In genomic region chr10:41024860-41025259, GRCm38 (mm10) we compare ENCODE assay signal across 36 mouse cellular contexts. TPM values are rescaled to one million over a fixed set of nuclear protein-coding genes. Genes with fewer than 3 reads are reported as not detected.
DNase-seq lines count a peak whose midpoint lies in the region; ATAC-seq lines count a peak whose summit lies in the region.
"Had no signal": no experiment of that assay in that cellular context is flagged by ENCODE, and none has a peak within 500 bp of the region (broad histone marks: within the 10 kb centered on the region; RNA-seq: fewer than 3 reads in every experiment).

No protein-coding gene starts in this region.

- H3K4me1 ChIP-seq in heart, embryonic 16.5 days (ENCODE audit: control insufficient read depth, insufficient read depth, low read length), result no peaks in the 10 kb centered on the region
- peaks cover 3% of the 10 kb centered on the region; the same call in 1 of the 2 replicates for H3K4me1 ChIP-seq in liver, embryonic 11.5 days (replicated peaks; ENCODE audit: control insufficient read depth, insufficient read depth, low read length)
- H3K4me1 ChIP-seq in liver, embryonic 16.5 days (ENCODE audit: control insufficient read depth, low read depth, low read length), result peaks cover 16% of the 10 kb centered on the region
- H3K4me1 ChIP-seq in forebrain, embryonic 12.5 days, result no peaks in the 10 kb centered on the region
- H3K4me1 ChIP-seq: embryonic facial prominence, embryonic 15.5 days; forebrain, embryonic 15.5 days; intestine, embryonic 15.5 days; limb, embryonic 10.5 days; limb, embryonic 15.5 days; lung, embryonic 15.5 days; midbrain, embryonic 13.5 days; neural tube, embryonic 15.5 days had no signal

- no peak overlapping the region for H3K4me3 ChIP-seq in heart, embryonic 16.5 days (ENCODE audit: low read length)
- H3K4me3 ChIP-seq in liver, embryonic 11.5 days (ENCODE audit: low read depth, low read length), result no peak overlapping the region
- no peak overlapping the region for H3K4me3 ChIP-seq in liver, embryonic 16.5 days (ENCODE audit: low read depth, low read length)
- no peak overlapping the region for H3K4me3 ChIP-seq in forebrain, embryonic 12.5 days (replicated peaks)
- H3K4me3 ChIP-seq: embryonic facial prominence, embryonic 10.5 days; embryonic facial prominence, embryonic 15.5 days; forebrain, embryonic 15.5 days; gastrocnemius, adult 2 months; hindbrain, embryonic 12.5 days; intestine, embryonic 15.5 days; layer of hippocampus, adult 2 months; limb, embryonic 10.5 days; limb, embryonic 15.5 days; lung, embryonic 15.5 days; midbrain, embryonic 13.5 days; neural tube, embryonic 15.5 days had no signal

- no peak overlapping the region for H3K9ac ChIP-seq in heart, embryonic 16.5 days (ENCODE audit: low read length)
- H3K9ac ChIP-seq in liver, embryonic 11.5 days (ENCODE audit: low read depth, low read length), result no peak overlapping the region
- no peak overlapping the region for H3K9ac ChIP-seq in liver, embryonic 16.5 days (ENCODE audit: low read depth, low read length)
- no peak overlapping the region for H3K9ac ChIP-seq in forebrain, embryonic 12.5 days
- H3K9ac ChIP-seq: embryonic facial prominence, embryonic 15.5 days; forebrain, embryonic 15.5 days; hindbrain, embryonic 12.5 days; intestine, embryonic 15.5 days; limb, embryonic 15.5 days; lung, embryonic 15.5 days; midbrain, embryonic 13.5 days; neural tube, embryonic 15.5 days had no signal

- 16% methylated on average over 1 of the region's 1 CpGs for WGBS in heart, embryonic 16.5 days
- 22% methylated on average over 1 of the region's 1 CpGs for WGBS in liver, embryonic 11.5 days
- 15% methylated on average over 1 of the region's 1 CpGs for WGBS in liver, embryonic 16.5 days (ENCODE audit: insufficient replicate concordance)
- 55% methylated on average over 1 of the region's 1 CpGs for WGBS in forebrain, embryonic 12.5 days

- H3K27me3 ChIP-seq in heart, embryonic 16.5 days (ENCODE audit: control insufficient read depth, insufficient read depth, low read length), result no peaks in the 10 kb centered on the region
- H3K27me3 ChIP-seq in liver, embryonic 11.5 days (replicated peaks; ENCODE audit: control insufficient read depth, insufficient read depth, low read length), result no peaks in the 10 kb centered on the region
- no peaks in the 10 kb centered on the region for H3K27me3 ChIP-seq in liver, embryonic 16.5 days (ENCODE audit: control insufficient read depth, insufficient read depth, low read depth, low read length)
- H3K27me3 ChIP-seq in forebrain, embryonic 12.5 days, result no peaks in the 10 kb centered on the region
- H3K27me3 ChIP-seq: embryonic facial prominence, embryonic 15.5 days; forebrain, embryonic 15.5 days; hindbrain, embryonic 12.5 days; intestine, embryonic 15.5 days; limb, embryonic 15.5 days; lung, embryonic 15.5 days; midbrain, embryonic 13.5 days; neural tube, embryonic 15.5 days had no signal

- H3K36me3 ChIP-seq in heart, embryonic 16.5 days (ENCODE audit: control insufficient read depth, insufficient read depth), result no peaks in the 10 kb centered on the region
- H3K36me3 ChIP-seq in liver, embryonic 11.5 days (ENCODE audit: control insufficient read depth, insufficient read depth, low read length), result no peaks in the 10 kb centered on the region
- no peaks in the 10 kb centered on the region for H3K36me3 ChIP-seq in liver, embryonic 16.5 days (ENCODE audit: control insufficient read depth, insufficient read depth)
- no peaks in the 10 kb centered on the region for H3K36me3 ChIP-seq in forebrain, embryonic 12.5 days (replicated peaks)
- H3K36me3 ChIP-seq: embryonic facial prominence, embryonic 10.5 days; embryonic facial prominence, embryonic 15.5 days; forebrain, embryonic 15.5 days; G1E; hindbrain, embryonic 12.5 days; intestine, embryonic 15.5 days; limb, embryonic 10.5 days; limb, embryonic 15.5 days; lung, embryonic 15.5 days; midbrain, embryonic 13.5 days; neural tube, embryonic 15.5 days had no signal

- DNase-seq in heart, adult 9 months (ENCODE audit: low spot score in 2 of 2), result no peak
- DNase-seq in liver, embryonic 11.5 days (ENCODE audit: low spot score), result no peak
- no peak for DNase-seq in left cerebral cortex, adult 8-10 months (ENCODE audit: low spot score in 2 of 2)
- DNase-seq: adrenal gland, postnatal 25 days; cerebellum, adult 8-10 months; cerebellum, postnatal 25 days; gastrocnemius, adult 2 months; heart, postnatal 36 days; kidney, adult 2 months; kidney, postnatal 36 days; right cerebral cortex, postnatal 25 days; thymus, postnatal 14 days had no signal

- no peak overlapping the region for H3K27ac ChIP-seq in heart, embryonic 16.5 days (ENCODE audit: low read length)
- H3K27ac ChIP-seq in liver, embryonic 11.5 days (ENCODE audit: low read depth, low read length), result no peak overlapping the region
- H3K27ac ChIP-seq in liver, embryonic 16.5 days (ENCODE audit: low read length), result 0 out of 2 replicates have a peak overlapping the region, but pooled peaks have one; percentile 8
- H3K27ac ChIP-seq in forebrain, embryonic 12.5 days, result no peak overlapping the region
- H3K27ac ChIP-seq: embryonic facial prominence, embryonic 10.5 days; embryonic facial prominence, embryonic 15.5 days; forebrain, embryonic 15.5 days; gastrocnemius, adult 2 months; hindbrain, embryonic 12.5 days; hindbrain, postnatal 0 days; intestine, embryonic 15.5 days; layer of hippocampus, adult 2 months; limb, embryonic 10.5 days; limb, embryonic 15.5 days; lung, embryonic 15.5 days; midbrain, embryonic 13.5 days; neural tube, embryonic 15.5 days had no signal

- H3K9me3 ChIP-seq in heart, embryonic 16.5 days (replicated peaks; ENCODE audit: control insufficient read depth, low read length), result no peaks in the 10 kb centered on the region; the same call in 1 of the 2 replicates
- H3K9me3 ChIP-seq in liver, embryonic 11.5 days (ENCODE audit: control insufficient read depth, low read length), result no peaks in the 10 kb centered on the region
- H3K9me3 ChIP-seq in liver, embryonic 16.5 days (replicated peaks; ENCODE audit: control insufficient read depth, low read length), result no peaks in the 10 kb centered on the region
- H3K9me3 ChIP-seq in forebrain, embryonic 12.5 days, result no peaks in the 10 kb centered on the region
- H3K9me3 ChIP-seq: embryonic facial prominence, embryonic 10.5 days; embryonic facial prominence, embryonic 15.5 days; forebrain, embryonic 15.5 days; G1E; intestine, embryonic 15.5 days; limb, embryonic 10.5 days; limb, embryonic 15.5 days; lung, embryonic 15.5 days; neural tube, embryonic 15.5 days had no signal

- ATAC-seq in heart, embryonic 16.5 days (replicated peaks; ENCODE audit: extremely low read depth, insufficient read depth, low FRiP score), result 0 out of 2 replicates have a peak, but pooled peaks have one; percentile 49
- peak; percentile 80 for ATAC-seq in liver, embryonic 11.5 days (replicated peaks; ENCODE audit: low FRiP score)
- peak; percentile 91 for ATAC-seq in liver, embryonic 16.5 days (ENCODE audit: low read depth)
- ATAC-seq in cerebellum, adult (ENCODE audit: insufficient number of reproducible peaks, low FRiP score, low TSS enrichment), result no peak
- no peak for ATAC-seq in forebrain, embryonic 12.5 days (ENCODE audit: low FRiP score)
- ATAC-seq: forebrain, embryonic 15.5 days; hindbrain, postnatal 0 days; intestine, embryonic 15.5 days; midbrain, embryonic 13.5 days; Patski had no signal

- no peak overlapping the region for H3K4me2 ChIP-seq in heart, embryonic 16.5 days (ENCODE audit: low read depth, low read length)
- no peak overlapping the region for H3K4me2 ChIP-seq in liver, embryonic 11.5 days
- peak overlapping the region; percentile 6; the same call in 1 of the 2 replicates for H3K4me2 ChIP-seq in liver, embryonic 16.5 days (ENCODE audit: low read depth, low read length)
- H3K4me2 ChIP-seq in forebrain, embryonic 12.5 days, result no peak overlapping the region
- H3K4me2 ChIP-seq: embryonic facial prominence, embryonic 15.5 days; forebrain, embryonic 15.5 days; hindbrain, embryonic 12.5 days; intestine, embryonic 15.5 days; limb, embryonic 15.5 days; lung, embryonic 15.5 days; midbrain, embryonic 13.5 days; neural tube, embryonic 15.5 days had no signal

RNA-seq across cellular contexts. Expression of gene Gpr6, which starts 47.2 kb away (rescaled TPM):
- polyA plus RNA-seq in heart, embryonic 16.5 days (2015; fragmentation: Nextera tagmentation; extraction: Ambion mirVana), result not detected in 2 replicates
- polyA plus RNA-seq in liver, embryonic 11.5 days (2014; fragmentation: Nextera tagmentation; extraction: Ambion mirVana), result not detected in 2 replicates
- polyA plus RNA-seq in liver, embryonic 16.5 days (2015; fragmentation: Nextera tagmentation; extraction: Ambion mirVana), result not detected in 2 replicates
- 10 to 100 TPM; 21.5 to 26.4 (median 23.6) TPM for total RNA-seq in left cerebral cortex, adult 8-10 months (2022)
- 0.22 and 0.24 TPM in 2 replicates for polyA plus RNA-seq in forebrain, embryonic 12.5 days (2016; fragmentation: Nextera tagmentation; extraction: Ambion mirVana)
- total RNA-seq: adrenal gland, postnatal 25 days; gastrocnemius, adult 2 months; gastrocnemius, postnatal 4 days; heart, adult 8-10 months; heart, postnatal 36 days; megakaryocyte, adult 5-6 weeks had no signal
- polyA plus RNA-seq: embryonic facial prominence, embryonic 10.5 days; embryonic facial prominence, embryonic 15.5 days; G1E; heart, embryonic 14.5 days; intestine, embryonic 15.5 days; kidney, adult 2 months; kidney, embryonic 16.5 days; limb, embryonic 10.5 days; limb, embryonic 15.5 days; lung, embryonic 15.5 days; Patski; stomach, embryonic 16.5 days had no signal

Comparison
In these comparisons a context has a peak if more than half of its experiments do, and no peak if none do; other contexts are left out.
1. ATAC-seq: peak in heart, embryonic 16.5 days (single experiment), liver, embryonic 11.5 days (single experiment) and liver, embryonic 16.5 days (single experiment); none in cerebellum, adult (single experiment) and forebrain, embryonic 12.5 days (single experiment).